Mouse (Mus musculus): Measurements from ENCODE around the gene Card11.

The Card11 gene

GRCm38 (mm10) chr5:140992093-140993070 lies 8.0 kb downstream of the Card11 start:
- DNase-seq (ENCODE audit: low read depth, low spot score), result no peak

- DNase-seq (ENCODE audit: low read depth, low spot score), result no peak
These were observed 14.9 kb downstream of the Card11 start for GRCm38 (mm10) chr5:140985311-140986050.

DNA sequence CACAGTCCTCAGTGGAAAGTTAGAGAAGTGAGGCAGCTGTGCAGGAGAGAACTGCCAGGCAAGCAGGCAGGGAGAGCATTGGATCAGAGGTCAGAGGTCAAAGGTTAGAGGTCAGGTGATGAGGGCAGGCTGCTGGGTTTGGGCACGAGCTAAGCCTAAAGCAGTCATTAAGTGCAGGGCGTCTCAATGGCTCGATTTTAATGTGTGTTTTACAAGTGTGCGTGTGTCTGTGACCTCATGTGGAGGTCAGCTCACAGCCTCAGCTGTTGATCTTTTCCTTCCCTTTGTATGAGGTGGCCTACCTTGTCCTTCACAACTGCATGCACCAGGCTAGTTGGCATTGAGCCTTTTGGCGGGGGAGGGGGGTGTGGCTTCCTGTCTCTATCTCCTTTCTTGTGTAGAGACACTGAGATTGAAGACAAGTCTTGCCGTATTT lies 19.0 kb downstream of the Card11 start:
- peak; percentile 54 for DNase-seq (ENCODE audit: low read depth, low spot score)

DNA sequence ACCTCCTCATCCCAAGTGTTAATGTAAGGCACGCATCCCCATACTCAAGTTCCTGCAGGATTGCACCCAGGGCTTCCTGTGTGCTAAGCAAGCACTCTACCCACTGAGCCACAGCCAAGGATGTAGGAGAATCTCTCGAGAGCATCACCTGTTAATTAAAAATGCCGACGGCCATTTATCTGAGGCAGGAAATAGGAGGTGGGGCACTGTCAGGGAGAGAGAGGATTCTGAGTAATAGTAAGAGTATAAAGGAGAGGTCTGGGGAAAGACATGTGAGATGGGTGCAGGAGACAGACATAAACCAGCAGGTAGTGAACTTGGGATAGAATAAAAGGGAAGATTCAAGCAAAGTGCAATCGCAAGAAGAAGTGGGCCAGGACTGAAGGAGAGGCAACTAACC lies 19.6 kb downstream of the Card11 start:
- DNase-seq (ENCODE audit: low read depth, low spot score), result no peak

GRCm38 (mm10) chr5:140980051-140980450 lies 20.3 kb downstream of the Card11 start:
- DNase-seq (ENCODE audit: low read depth, low spot score), result no peak

GRCm38 (mm10) chr5:140962945-140963344 lies 37.4 kb downstream of the Card11 start:
- peak; percentile 50 for DNase-seq (ENCODE audit: low read depth, low spot score)

DNA sequence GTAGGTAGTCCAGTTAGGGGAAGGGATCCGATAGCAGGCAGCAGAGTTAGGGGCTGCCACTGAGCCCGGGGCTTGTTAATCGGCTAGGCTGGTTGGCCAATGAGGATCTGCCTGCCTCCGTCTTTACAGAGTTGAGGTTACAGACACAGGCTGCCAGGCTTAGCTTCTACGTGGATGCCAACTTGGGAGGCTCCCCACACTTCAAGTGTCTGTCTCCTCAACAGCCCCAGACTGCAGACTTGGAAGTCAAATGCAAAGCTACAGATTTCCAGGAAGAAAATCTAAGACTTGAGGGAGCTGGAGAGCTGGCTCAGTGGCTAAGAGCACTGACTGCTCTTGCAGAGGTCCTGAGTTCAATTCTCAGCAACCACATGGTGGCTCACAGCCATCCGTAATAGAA lies 39.6 kb downstream of the Card11 start:
- no peak for DNase-seq (ENCODE audit: low read depth, low spot score)

GRCm38 (mm10) chr5:140959160-140959559 lies 41.2 kb downstream of the Card11 start:
- no peak for DNase-seq (ENCODE audit: low read depth, low spot score)

DNA sequence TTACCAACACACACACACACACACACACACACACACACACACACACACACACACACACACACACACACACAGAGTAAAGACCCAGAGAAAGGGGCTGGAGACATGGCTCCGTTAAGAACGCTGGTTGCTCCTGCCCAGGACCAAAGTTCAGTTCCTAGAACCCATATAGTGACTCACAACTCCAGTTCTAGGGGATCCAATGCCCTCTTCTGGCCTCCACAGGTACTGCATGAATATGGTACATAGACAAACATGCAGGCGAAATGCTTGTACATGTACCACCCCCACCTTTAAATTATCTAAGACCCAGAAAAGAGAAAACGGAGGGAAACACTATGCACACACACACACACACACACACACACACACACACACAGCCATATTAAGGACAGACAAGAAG lies 43.3 kb downstream of the Card11 start:
- no peak for DNase-seq (ENCODE audit: low read depth, low spot score)

- DNase-seq (ENCODE audit: low read depth, low spot score), result no peak
These were observed 44.7 kb downstream of the Card11 start for GRCm38 (mm10) chr5:140955666-140956065.

- no peak for DNase-seq (ENCODE audit: low read depth, low spot score)
These were observed 48.6 kb downstream of the Card11 start for GRCm38 (mm10) chr5:140951801-140952200.

DNA sequence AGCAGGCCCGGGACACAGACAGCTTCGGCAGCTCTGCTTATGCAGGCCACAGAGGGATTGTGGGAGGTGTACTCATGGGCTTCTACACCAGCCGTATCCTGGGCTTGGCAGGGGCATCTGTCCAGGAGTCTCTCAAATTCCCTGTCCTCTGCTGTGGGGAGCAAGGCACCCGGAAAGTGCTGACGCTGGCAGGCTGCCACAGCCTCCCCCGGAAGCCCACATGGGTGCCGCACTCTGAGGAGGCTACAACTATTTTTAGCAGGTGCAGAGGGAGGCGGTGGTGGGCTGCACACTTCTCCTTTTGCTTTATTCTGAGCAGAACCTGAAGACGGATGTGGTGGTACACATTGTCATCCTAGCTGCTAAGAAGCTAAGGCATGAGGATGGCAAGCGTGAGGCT lies 52.4 kb downstream of the Card11 start:
- no peak for DNase-seq (ENCODE audit: low read depth, low spot score)

GRCm38 (mm10) chr5:140946034-140946433 lies 54.3 kb downstream of the Card11 start:
- no peak for DNase-seq (ENCODE audit: low read depth, low spot score)

- DNase-seq (ENCODE audit: low read depth, low spot score), result no peak
These were observed 55.8 kb downstream of the Card11 start for GRCm38 (mm10) chr5:140944382-140945125.

DNA sequence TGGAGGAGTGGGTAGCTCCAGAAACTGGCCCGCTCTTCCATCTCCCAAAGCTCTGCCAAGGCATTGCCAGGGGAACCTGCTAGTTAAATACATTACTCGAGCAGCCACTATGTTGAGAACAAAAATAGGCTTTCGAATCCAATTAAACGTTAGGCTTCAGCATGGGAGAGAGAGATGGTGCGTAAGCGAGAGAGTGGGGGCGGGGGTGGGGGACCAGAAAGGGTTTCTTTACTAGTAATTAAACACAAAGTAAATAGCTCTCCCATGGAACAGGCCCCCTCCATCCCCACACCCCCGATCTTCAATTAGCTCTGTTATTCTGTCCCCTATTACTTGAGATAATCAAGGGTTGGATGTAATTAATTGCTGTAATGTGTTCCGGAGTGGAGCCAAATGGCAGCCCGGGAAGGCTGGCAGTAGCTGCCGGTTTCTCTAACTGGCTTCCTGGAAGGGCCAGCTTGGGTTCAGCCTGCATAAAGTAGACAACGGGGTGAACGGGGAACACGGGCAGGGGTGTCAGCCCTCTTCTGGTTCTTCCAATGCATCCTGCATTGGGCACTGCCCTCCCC lies 59.4 kb downstream of the Card11 start:
- no peak for DNase-seq (ENCODE audit: low read depth, low spot score)

DNA sequence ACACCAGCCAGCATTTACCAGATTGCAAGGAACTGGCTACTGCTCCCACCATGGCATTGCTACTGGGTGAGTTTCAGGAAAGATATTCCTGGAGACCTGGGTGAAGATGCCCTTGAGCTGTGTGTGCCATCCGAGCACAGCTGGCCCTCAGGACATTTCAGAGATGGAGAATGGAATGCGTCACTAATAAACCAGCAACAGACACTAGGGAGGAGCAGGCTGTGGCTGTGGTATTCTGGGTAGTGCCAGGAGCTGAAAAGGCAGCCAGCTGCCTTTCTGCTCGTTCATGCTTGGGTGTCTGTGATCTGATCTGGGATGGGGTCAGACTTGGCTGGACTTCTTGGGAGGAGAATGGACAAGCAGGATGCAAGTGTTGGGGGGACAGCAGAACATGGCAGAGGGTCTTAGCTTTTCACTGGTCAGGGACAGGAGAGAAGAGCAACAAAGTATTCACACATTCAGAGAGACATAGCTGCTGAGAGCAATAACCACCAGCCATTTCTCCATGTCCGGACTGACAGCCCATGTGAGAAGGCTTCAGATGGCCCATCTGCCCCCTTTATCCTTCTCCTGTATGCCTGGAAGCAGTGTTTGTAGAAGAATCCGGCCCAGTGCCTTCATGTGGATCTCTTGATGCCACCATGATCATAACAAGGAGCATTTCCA lies 60.0 kb downstream of the Card11 start:
- DNase-seq (ENCODE audit: low read depth, low spot score), result no peak

- DNase-seq (ENCODE audit: low read depth, low spot score), result no peak
These were observed 63.6 kb downstream of the Card11 start for GRCm38 (mm10) chr5:140936816-140937215.

- DNase-seq (ENCODE audit: low read depth, low spot score), result no peak
These were observed 64.5 kb downstream of the Card11 start for GRCm38 (mm10) chr5:140935848-140936247.

DNA sequence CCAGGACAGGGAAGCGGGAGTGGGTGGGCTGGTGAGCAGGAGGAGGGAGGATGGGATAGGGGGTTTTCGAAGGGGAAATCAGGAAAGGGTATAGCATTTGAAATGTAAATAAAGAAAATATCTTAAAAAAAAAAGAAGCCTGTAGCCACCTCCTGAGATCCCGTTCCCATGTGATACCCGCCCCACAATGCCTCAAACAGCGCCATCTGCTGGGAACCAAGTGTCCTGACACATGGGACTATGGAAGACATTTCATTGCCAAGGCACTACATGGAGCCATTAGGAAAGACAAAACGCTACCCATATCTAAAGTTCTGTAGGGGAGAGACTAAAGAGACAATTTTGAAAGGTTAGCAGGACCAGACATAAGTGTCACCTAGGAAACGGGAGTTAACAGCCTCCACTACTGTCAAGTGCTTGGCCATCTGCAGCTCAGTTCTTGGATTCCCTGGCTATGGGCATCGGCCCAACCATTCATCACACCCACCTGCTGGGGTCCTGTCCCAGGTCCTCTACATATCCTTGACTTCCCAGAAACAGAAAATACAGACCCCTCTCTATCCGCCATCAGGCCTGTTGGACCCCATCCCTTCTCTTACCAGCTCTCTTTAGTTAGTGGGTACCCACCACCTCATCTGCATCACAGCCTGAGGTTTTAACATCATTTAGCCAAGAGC lies 65.6 kb downstream of the Card11 start:
- DNase-seq (ENCODE audit: low read depth, low spot score), result no peak

- no peak for DNase-seq (ENCODE audit: low read depth, low spot score)
These were observed 68.7 kb downstream of the Card11 start for GRCm38 (mm10) chr5:140931523-140932229.

Data from mesoderm, embryonic 11.5 days (tissue).